Mouse (Mus musculus) intestine, embryonic 14.5 days (tissue): ENCODE results near the gene Armc8. TPM values are rescaled to one million over a fixed set of nuclear protein-coding genes. Genes with fewer than 3 reads are reported as not detected.
"Not testable (repeated sequence)": the region's sequence is repeated elsewhere in the genome, so short reads cannot be mapped to it uniquely, and the experiment has no call there.

ENCODE experiments used
- ATAC-seq: fragments of 200-750 bp; cut with Nextera tagmentation; replicated peaks from 2 replicates; pipeline ENCODE4 v1.8.0; 2017; ENCODE audit warnings: low read depth, moderate number of reproducible peaks, moderate TSS enrichment, moderate library complexity; ENCODE audit not compliant: low FRiP score, low TSS enrichment
- DNase-seq: peaks from one replicate; pipeline ENCODE4 v3.0.0-alpha.2; 2018; ENCODE audit warnings: low spot score
- H3K27ac ChIP-seq: fragments of 300-500 bp; sonication (generic); 2 replicates; pipeline ENCODE4 v1.5.1; 2014; ENCODE audit warnings: low read depth, mild to moderate bottlenecking, control low read depth
- H3K27me3 ChIP-seq: fragments of 300-500 bp; sonication (generic); replicated peaks from 2 replicates; pipeline ENCODE4 v1.6.1; 2014; ENCODE audit warnings: low read length, control low read depth; ENCODE audit not compliant: control insufficient read depth, insufficient read depth
- H3K36me3 ChIP-seq: fragments of 300-500 bp; sonication (generic); 2 replicates; pipeline ENCODE4 v1.6.1; 2014; ENCODE audit warnings: low read length, control low read depth; ENCODE audit not compliant: control insufficient read depth, insufficient read depth
- H3K4me1 ChIP-seq: fragments of 300-500 bp; sonication (generic); replicated peaks from 2 replicates; pipeline ENCODE4 v1.6.1; 2014; ENCODE audit warnings: low read length, control low read depth, mixed read lengths; ENCODE audit not compliant: control insufficient read depth, insufficient read depth
- H3K4me2 ChIP-seq: fragments of 300-500 bp; sonication (generic); 2 replicates; pipeline ENCODE4 v1.6.1; 2014; ENCODE audit warnings: low read length
- H3K4me3 ChIP-seq: fragments of 300-500 bp; sonication (generic); 2 replicates; pipeline ENCODE4 v1.5.1; 2014; ENCODE audit warnings: low read depth, low read length, control low read depth, mixed read lengths
- H3K9ac ChIP-seq: fragments of 300-500 bp; sonication (generic); 2 replicates; pipeline ENCODE4 v1.6.1; 2014; ENCODE audit warnings: mild to moderate bottlenecking, low read length
- H3K9me3 ChIP-seq: fragments of 300-500 bp; sonication (generic); 2 replicates; pipeline ENCODE4 v1.6.1; 2016; ENCODE audit warnings: low read length, control low read depth; ENCODE audit not compliant: control insufficient read depth
- WGBS: fragments of 180-500 bp; shearing (Covaris S2); extraction: QIAGEN DNeasy Blood & Tissue Kit; methylation state at CpG from one replicate; pipeline ENCODE4 v1.1.7; 2014; 5-methylcytosine and 5-hydroxymethylcytosine counted together
- polyA plus RNA-seq: library from polyadenylated mRNA; unstranded; fragments of >200 nt; fragmentation: Nextera tagmentation; extraction: Ambion mirVana; gene quantifications from 2 replicates; pipeline ENCODE4 v1.2.1, GENCODE M21; 2014

Gene Armc8
- 28.9 and 32.5 TPM in 2 replicates for polyA plus RNA-seq

DNA sequence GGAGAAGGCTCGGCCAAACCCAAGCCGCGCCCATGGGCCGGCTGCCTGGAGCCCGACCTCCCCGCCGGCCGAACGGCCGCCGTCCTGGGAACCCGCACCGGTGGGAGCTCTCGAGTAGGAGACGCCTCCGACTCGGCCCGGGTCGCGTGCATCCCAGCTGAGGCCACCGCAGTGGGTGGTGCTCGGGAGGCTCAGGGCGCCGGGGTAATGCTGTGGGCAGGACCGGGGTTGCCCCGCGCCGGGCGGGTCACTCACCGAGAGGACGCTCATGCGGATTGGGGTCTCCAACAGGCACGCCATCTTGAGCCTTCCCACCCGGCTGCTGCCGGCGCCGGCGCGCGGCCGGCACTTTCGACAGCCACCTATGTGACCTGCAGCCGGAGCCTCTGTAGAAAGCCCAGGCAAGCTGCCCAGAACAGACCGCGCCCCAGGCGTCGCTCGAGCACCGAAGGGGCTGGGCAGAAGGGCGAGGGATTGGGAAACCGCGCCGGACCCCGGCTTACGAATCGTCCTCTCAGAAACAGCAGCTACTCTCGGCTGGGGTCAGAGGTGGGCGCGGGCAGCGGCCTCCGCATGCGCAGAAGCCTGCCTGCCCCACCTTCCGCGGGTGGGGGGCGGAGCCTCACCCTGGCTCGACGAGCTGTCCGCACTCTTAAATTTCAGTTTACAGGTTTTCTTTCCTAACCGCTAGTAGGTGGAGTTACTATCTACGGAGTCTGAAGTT, at the start of gene Armc8:
Armc8 (minus strand) TSS at position 553 of the 724 bp plus-strand sequence.
- peaks cover 7% of the 10 kb centered on the region for H3K4me1 ChIP-seq

GRCm38 (mm10) chr9:99612202-99612601, 43.5 kb upstream of the Armc8 start, which contains the start of gene A4gnt:
Gene A4gnt, plus strand, starts transcription at chr9:99612502.
- H3K27ac ChIP-seq = no peak within 1 kb of the TSS

More for the DNA sequence above, at the start of gene Armc8:
- ATAC-seq (peak; percentile 96), DNase-seq (peak; percentile 92)
- Histone ChIP-seq H3K4me3 (peak within 1 kb of the TSS; percentile 95), H3K9ac (peak within 1 kb of the TSS; percentile 95), H3K9me3 (no peaks in the 10 kb centered on the region), H3K4me2 (peak within 1 kb of the TSS; percentile 90), H3K27me3 (no peaks in the 10 kb centered on the region), H3K27ac (peak within 1 kb of the TSS; percentile 95), H3K36me3 (no peaks in the 10 kb centered on the region)
- WGBS = under 1% methylated on average over 70 of the region's 70 CpGs

DNA sequence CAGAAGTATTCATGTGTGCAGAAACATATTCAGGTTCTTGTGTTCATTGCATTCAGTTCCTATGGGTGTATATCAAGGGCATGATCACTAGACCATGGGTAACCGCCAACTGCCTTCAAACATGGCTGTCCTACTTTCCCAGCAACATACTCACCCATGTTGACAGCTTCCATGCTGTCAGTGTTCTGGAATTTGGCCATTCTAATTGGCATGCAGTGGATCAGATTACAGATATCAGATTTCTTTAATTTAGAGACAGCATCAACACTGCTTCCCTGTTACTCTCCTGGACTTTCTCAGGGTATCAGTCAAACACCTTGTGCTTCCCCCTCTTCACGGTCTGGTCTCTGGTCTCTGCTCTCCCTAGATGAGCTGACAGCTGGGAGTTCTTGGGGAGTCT, 34.9 kb upstream of the Armc8 start:
- DNase-seq (peak; percentile 18), ATAC-seq (no peak)
- WGBS = 64% methylated on average over 2 of the region's 2 CpGs
- Histone ChIP-seq H3K36me3 (no peaks in the 10 kb centered on the region), H3K4me2 (no peak overlapping the region), H3K27me3 (no peaks in the 10 kb centered on the region), H3K9me3 (no peaks in the 10 kb centered on the region), H3K27ac (no peak overlapping the region), H3K4me1 (no peaks in the 10 kb centered on the region), H3K9ac (no peak overlapping the region), H3K4me3 (no peak overlapping the region)

More at GRCm38 (mm10) chr9:99612202-99612601, 43.5 kb upstream of the Armc8 start, which contains the start of gene A4gnt:
- ATAC-seq (no peak), DNase-seq (peak; percentile 9)
- Histone ChIP-seq H3K36me3 (no peaks in the 10 kb centered on the region), H3K27me3 (no peaks in the 10 kb centered on the region), H3K4me1 (no peaks in the 10 kb centered on the region), H3K9ac (no peak within 1 kb of the TSS), H3K4me2 (no peak within 1 kb of the TSS), H3K9me3 (no peaks in the 10 kb centered on the region), H3K4me3 (no peak within 1 kb of the TSS)
- WGBS = 51% methylated on average over 2 of the region's 2 CpGs

GRCm38 (mm10) chr9:99599127-99599526, 30.4 kb upstream of the Armc8 start:
- DNase-seq, H3K4me1 ChIP-seq, H3K27me3 ChIP-seq, H3K4me2 ChIP-seq, H3K36me3 ChIP-seq, H3K27ac ChIP-seq, H3K4me3 ChIP-seq, H3K9ac ChIP-seq, ATAC-seq, H3K9me3 ChIP-seq: not testable (repeated sequence)
- 94% methylated on average over 6 of the region's 6 CpGs for WGBS

DNA sequence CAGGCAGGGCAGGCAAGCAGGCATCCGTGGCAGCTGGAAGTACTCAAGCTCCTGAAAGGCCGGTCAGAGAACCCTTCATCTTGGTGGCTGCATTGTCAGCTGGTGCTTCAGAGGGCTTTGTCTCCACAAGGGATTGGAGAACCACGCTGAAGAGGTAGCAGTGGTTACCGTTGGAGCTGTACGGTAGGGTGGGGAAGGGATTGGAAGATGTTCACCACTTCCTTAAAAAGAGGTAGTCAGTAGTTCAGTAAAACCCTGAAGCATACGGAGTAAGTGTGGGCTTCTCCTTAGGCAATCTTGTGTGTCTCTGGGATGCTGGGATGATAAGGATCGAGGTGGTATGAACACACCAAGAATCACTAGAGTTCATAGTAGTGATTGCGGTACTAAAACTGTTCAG, 22.4 kb upstream of the Armc8 start:
- H3K4me1 ChIP-seq = no peaks in the 10 kb centered on the region
- H3K27me3 ChIP-seq = no peaks in the 10 kb centered on the region
- H3K27ac ChIP-seq = no peak overlapping the region
- H3K9ac ChIP-seq = no peak overlapping the region
- H3K4me3 ChIP-seq = no peak overlapping the region
- DNase-seq = no peak
- no peaks in the 10 kb centered on the region for H3K36me3 ChIP-seq
- 79% methylated on average over 8 of the region's 8 CpGs for WGBS
- no peak overlapping the region for H3K4me2 ChIP-seq
- no peak for ATAC-seq
- no peaks in the 10 kb centered on the region for H3K9me3 ChIP-seq

DNA sequence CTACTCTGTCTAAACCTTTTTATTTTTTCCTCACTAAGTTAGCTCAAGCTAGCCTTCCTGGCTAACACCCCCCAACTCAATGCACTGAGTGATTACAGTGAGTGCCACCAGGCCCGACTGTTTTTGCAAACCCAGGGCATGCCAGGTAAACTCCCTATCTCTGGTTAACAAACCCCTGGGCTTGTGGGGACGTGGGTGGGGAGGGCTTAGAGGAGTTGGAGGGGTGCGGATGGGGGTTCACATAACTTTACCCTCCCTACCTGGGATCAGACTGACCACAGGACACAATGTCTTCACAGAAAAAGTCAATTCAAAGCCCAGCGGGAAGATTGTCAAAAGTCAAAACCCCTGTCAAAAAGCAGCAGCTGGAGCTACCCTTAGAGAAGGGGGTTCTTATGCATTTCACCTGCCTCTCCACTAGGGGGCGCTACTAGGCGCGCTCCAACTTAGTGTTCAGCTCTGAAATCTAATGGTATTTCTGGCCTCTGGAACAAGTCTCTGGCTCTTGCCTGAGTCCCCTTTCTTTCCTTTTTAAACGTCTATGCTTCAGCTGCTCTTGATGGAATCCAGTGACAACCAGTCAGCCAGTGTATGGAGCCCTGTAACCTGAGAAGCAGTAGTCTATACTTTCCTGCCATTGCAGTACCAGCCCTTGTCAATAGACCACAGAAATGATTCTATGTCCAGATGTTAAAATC, 19.0 kb upstream of the Armc8 start:
- no peaks in the 10 kb centered on the region for H3K4me1 ChIP-seq
- no peak overlapping the region for H3K4me2 ChIP-seq
- no peak overlapping the region for H3K4me3 ChIP-seq
- H3K9ac ChIP-seq = no peak overlapping the region
- no peak overlapping the region for H3K27ac ChIP-seq
- 0 out of 2 replicates have a peak, but pooled peaks have one; percentile 53 for ATAC-seq
- H3K27me3 ChIP-seq = no peaks in the 10 kb centered on the region
- peaks cover 25% of the 10 kb centered on the region for H3K36me3 ChIP-seq
- H3K9me3 ChIP-seq = no peaks in the 10 kb centered on the region
- WGBS = 26% methylated on average over 8 of the region's 8 CpGs
- DNase-seq = peak; percentile 78

GRCm38 (mm10) chr9:99580655-99581054, 12.0 kb upstream of the Armc8 start:
- WGBS = 45% methylated on average over 2 of the region's 2 CpGs
- Histone ChIP-seq H3K4me1 (peaks cover 6% of the 10 kb centered on the region; the same call in 1 of the 2 replicates), H3K4me2 (no peak overlapping the region), H3K27ac (no peak overlapping the region), H3K9me3 (no peaks in the 10 kb centered on the region), H3K36me3 (peaks cover 50% of the 10 kb centered on the region), H3K27me3 (no peaks in the 10 kb centered on the region), H3K4me3 (no peak overlapping the region), H3K9ac (no peak overlapping the region)
- DNase-seq = no peak
- no peak for ATAC-seq

DNA sequence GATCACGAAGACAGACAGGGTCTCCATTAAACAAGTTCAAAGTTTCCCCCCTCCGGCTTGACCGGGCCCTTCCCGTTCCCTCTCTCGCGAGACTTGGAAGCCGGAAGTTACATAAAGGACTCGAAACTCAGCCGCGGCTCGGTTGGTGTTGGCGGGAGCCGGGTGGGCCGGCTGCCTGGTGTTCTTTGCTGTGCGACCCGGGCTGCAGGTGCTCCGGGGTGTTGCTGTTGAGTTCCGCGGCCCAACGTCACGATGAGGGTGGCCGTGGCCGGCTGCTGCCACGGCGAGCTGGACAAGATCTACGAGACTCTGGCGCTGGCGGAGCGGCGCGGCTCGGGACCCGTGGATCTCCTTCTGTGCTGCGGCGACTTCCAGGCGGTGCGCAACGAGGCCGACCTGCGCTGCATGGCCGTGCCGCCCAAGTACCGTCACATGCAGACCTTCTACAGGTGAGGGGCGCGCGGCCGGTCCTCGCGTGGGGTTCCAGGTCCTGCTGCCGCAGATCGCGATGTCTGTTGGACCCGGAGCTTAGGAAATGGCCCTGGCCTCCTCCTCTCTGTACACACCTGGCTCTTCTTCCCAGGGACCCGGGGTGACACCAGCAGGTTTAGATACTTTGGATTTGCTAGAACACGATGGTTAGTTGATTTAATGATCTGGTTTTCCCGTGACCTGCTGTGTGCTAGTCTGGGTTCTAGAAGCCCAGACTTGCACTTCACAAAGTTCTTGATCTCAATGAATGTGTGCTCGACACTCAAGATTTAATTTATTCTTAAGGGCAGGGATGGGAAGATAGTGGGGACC, 7.2 kb upstream of the Armc8 start, which contains the start of gene Dbr1:
Dbr1 (plus strand) TSS at position 123 of the 804 bp plus-strand sequence.
- Histone ChIP-seq H3K4me1 (peaks cover 6% of the 10 kb centered on the region; the same call in 1 of the 2 replicates), H3K9ac (peak within 1 kb of the TSS; percentile 86), H3K27ac (peak within 1 kb of the TSS; percentile 83; the same call in 1 of the 2 replicates), H3K4me2 (peak within 1 kb of the TSS; percentile 79), H3K36me3 (peaks cover 9% of the 10 kb centered on the region), H3K9me3 (no peaks in the 10 kb centered on the region), H3K27me3 (no peaks in the 10 kb centered on the region), H3K4me3 (peak within 1 kb of the TSS; percentile 96)
- ATAC-seq (peak; percentile 94), DNase-seq (peak; percentile 96)
- under 1% methylated on average over 57 of the region's 57 CpGs for WGBS
